Comparison of ENCODE assay signal across 9 mouse cellular contexts in genomic region chr2:21958802-21959201, GRCm38 (mm10).
DNase-seq lines count a peak whose midpoint lies in the region; ATAC-seq and TF ChIP-seq lines count a peak whose summit lies in the region.
"Had no signal": no experiment of that assay in that cellular context is flagged by ENCODE, and none has a peak within 500 bp of the region (broad histone marks: within the 10 kb centered on the region; RNA-seq: fewer than 3 reads in every experiment).

No protein-coding gene starts in this region.

- H3K4me2 ChIP-seq in kidney, embryonic 16.5 days (replicated peaks; ENCODE audit: low read depth, low read length), result peak overlapping the region; percentile 43
- peak overlapping the region; percentile 44 for H3K4me2 ChIP-seq in neural tube, embryonic 13.5 days

- no peaks in the 10 kb centered on the region for H3K9me3 ChIP-seq in kidney, embryonic 16.5 days (ENCODE audit: low read length)
- H3K9me3 ChIP-seq in neural tube, embryonic 13.5 days, result no peaks in the 10 kb centered on the region

- no peak overlapping the region for H3K9ac ChIP-seq in kidney, embryonic 16.5 days (replicated peaks; ENCODE audit: low read length)
- peak overlapping the region; percentile 34; the same call in 1 of the 2 replicates for H3K9ac ChIP-seq in neural tube, embryonic 13.5 days

- peak overlapping the region; percentile 25 for H3K4me3 ChIP-seq in kidney, embryonic 16.5 days (ENCODE audit: low read length)
- H3K4me3 ChIP-seq in embryonic fibroblast, embryonic 13.5 days (ENCODE audit: insufficient read depth, low read length), result no peak overlapping the region
- H3K4me3 ChIP-seq in neural tube, embryonic 13.5 days, result no peak overlapping the region

- no peak for ATAC-seq in kidney, embryonic 16.5 days (ENCODE audit: low FRiP score, low TSS enrichment)
- ATAC-seq in neural tube, embryonic 13.5 days (ENCODE audit: low read depth), result peak; percentile 37

- DNase-seq in kidney, adult 18-20 months, result no peak
- peak; percentile 8 for DNase-seq in large intestine, adult 2 months (ENCODE audit: low read depth, low spot score)
- no peak for DNase-seq in layer of hippocampus, adult 9-10 months (ENCODE audit: low spot score)
- no peak for DNase-seq in gastrocnemius, postnatal 25 days
- DNase-seq in adrenal gland, adult 2 months, result no peak
- DNase-seq: thymus, postnatal 36 days had no signal

- no peaks in the 10 kb centered on the region for H3K27me3 ChIP-seq in kidney, embryonic 16.5 days (ENCODE audit: insufficient read depth, low read length)
- no peaks in the 10 kb centered on the region for H3K27me3 ChIP-seq in neural tube, embryonic 13.5 days

- 58% methylated on average over 3 of the region's 3 CpGs for WGBS in kidney, embryonic 16.5 days
- WGBS in large intestine, adult 2 months, result 51% methylated on average over 3 of the region's 3 CpGs
- 58% methylated on average over 3 of the region's 3 CpGs for WGBS in neural tube, embryonic 13.5 days

- no peaks in the 10 kb centered on the region for H3K36me3 ChIP-seq in kidney, embryonic 16.5 days (ENCODE audit: insufficient read depth, low read length)
- no peaks in the 10 kb centered on the region for H3K36me3 ChIP-seq in neural tube, embryonic 13.5 days

- no peak overlapping the region for H3K27ac ChIP-seq in kidney, embryonic 16.5 days (ENCODE audit: low read length)
- peak overlapping the region; percentile 32; the same call in 1 of the 2 replicates for H3K27ac ChIP-seq in embryonic fibroblast, embryonic 13.5 days (ENCODE audit: insufficient read depth, low read length)
- peak overlapping the region; percentile 55 for H3K27ac ChIP-seq in neural tube, embryonic 13.5 days (replicated peaks)

- TF ChIP-seq POLR2A in embryonic fibroblast, embryonic 13.5 days (IDR thresholded peaks at IDR 0.05; ENCODE audit: low read depth, low read length), result no peak

- H3K4me1 ChIP-seq in kidney, embryonic 16.5 days (ENCODE audit: insufficient read depth, low read length), result no peaks in the 10 kb centered on the region
- peaks cover 5% of the 10 kb centered on the region; the same call in 1 of the 2 replicates for H3K4me1 ChIP-seq in embryonic fibroblast, embryonic 13.5 days (ENCODE audit: control insufficient read depth, insufficient read depth, low read length)
- peaks cover 28% of the 10 kb centered on the region for H3K4me1 ChIP-seq in neural tube, embryonic 13.5 days (replicated peaks)

- no peak for TF ChIP-seq CTCF in embryonic fibroblast, embryonic 13.5 days (IDR thresholded peaks at IDR 0.05; ENCODE audit: borderline replicate concordance, insufficient read depth, low read length)
